Mouse (Mus musculus) cerebellum, postnatal 14 days (tissue): ENCODE data around the gene Fcgr1.
"Not testable (repeated sequence)": the region's sequence is repeated elsewhere in the genome, so short reads cannot be mapped to it uniquely, and the experiment has no call there.

Source experiments
- DNase-seq, 2 experiments: peaks; one replicate each; pipeline ENCODE4 v3.0.0; 2021; ENCODE audit warnings: mixed read lengths in 2 of 2

Gene Fcgr1

GRCm38 (mm10) chr3:96247356-96248140 lies 46.2 kb downstream of the Fcgr1 start:
- no peak for DNase-seq

- not testable (repeated sequence) for DNase-seq
Measured at GRCm38 (mm10) chr3:96246427-96246856, 47.3 kb downstream of the Fcgr1 start, which contains the start of gene Hist2h3c1. Gene Hist2h3c1 (plus strand): TSS chr3:96246685.

DNA sequence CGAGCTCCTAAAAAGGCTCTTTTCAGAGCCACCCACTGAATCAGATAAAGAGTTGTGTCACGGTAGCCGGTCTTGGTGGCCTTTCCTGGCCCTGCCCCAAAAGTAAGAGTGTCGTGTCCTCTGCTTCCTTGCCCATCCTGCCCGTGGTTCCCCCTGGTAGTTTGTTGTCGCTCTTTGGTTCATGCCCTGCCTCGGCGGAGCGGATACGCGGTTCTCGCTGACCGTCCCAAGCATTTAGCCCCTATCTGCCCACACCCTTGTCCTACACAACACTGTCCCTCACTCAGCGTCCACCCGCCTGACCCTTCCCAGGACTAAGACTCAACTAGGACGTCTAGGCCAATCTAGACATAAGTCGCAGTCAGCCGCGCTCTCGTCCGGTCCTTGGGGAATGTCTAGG lies 47.8 kb downstream of the Fcgr1 start:
- not testable (repeated sequence) for DNase-seq

GRCm38 (mm10) chr3:96245003-96245886 lies 48.5 kb downstream of the Fcgr1 start, which contains the start of gene Hist2h2aa1:
Gene Hist2h2aa1 (plus strand): TSS chr3:96245497.
- DNase-seq, result peak; percentile 88 to 90

DNA sequence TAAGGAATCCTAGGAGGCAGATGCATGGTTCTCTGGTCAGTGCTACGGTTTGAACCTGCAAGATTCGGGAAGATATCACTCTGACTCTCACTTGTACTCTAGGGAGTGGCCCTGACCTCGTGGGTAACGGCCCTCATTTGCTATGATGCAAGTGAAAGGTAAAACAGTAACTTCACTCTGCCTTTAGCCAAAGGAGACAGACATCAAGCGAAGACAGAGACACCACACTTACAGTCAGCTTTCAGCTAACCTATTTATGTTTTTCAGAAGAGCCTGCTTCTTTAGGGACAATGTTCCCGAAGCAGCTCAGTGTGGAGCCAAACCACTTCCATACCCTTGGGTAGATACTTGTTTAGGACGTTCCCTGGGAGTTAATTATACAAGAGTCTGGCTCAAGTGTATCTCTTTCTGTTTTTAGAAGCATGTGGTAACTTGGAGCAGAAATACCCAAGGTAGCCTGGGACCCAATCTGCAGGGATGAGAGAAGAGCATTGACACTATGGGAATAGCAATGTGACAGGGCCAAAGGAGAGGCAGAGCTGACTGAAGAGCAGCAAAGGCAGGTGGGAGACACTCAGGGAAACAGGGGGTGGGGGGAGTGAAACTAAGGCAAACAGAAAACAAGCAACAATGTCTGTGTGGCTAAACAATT lies 49.7 kb downstream of the Fcgr1 start:
- no peak for DNase-seq

DNA sequence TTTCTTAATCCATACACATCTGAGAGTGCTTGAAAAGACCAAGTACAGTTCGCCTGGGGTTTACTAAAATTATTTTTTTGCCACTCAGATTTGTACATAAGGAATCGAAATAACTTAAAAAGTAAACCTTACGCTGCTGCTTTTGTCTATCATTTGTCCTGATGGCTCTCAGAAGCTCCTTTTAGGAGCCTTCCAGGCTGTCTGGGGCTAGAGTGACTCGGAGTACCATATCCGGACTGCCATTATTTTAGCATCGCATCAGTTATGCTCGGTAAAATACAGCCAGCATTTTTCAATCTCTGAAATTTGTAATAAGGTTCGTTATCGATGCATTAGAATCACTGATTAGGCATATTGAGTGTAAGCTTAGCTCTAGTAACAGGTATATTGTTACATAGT lies 53.0 kb downstream of the Fcgr1 start:
- DNase-seq, result no peak

DNA sequence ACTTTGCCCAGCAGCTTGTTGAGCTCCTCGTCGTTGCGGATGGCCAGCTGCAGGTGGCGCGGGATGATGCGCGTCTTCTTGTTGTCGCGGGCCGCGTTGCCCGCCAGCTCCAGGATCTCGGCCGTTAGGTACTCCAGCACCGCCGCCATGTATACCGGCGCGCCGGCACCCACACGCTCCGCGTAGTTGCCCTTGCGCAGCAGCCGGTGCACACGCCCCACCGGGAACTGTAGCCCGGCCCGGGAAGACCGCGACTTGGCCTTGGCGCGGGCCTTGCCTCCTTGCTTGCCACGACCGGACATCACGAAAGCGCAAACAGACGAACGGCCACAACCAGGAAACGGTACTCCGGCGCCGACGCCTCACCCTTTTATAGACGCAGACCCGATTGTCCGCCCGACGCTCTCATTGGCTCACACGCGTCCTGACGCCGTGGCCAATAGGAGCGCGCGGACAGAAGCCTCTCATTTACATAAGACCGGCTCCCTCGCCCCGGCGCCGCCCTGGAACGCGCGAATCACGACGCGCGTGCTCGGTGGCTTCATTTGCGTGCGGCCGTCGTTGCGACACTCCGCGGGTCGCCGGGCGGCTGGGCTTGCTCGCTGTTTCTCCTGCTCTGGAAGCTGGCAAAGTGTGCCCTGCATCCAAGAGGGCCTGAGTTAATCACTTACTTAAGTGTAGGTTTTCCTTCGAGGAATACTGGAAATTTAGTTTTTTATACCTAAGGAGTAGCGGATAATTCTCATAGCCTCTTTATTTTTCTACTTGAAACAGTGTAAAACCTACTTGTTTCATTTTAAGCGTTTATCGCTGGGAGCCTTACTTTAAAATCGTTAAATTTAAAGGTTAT lies 53.6 kb downstream of the Fcgr1 start, which contains the start of gene Hist2h2aa2:
Gene Hist2h2aa2 (minus strand): TSS at position 328 of the 850 bp plus-strand sequence.
- DNase-seq, result peak; percentile 95 to 98

- DNase-seq, result peak; percentile 49 to 62
Measured at GRCm38 (mm10) chr3:96238954-96239793, 54.6 kb downstream of the Fcgr1 start, which contains the start of gene Hist2h3c2. Gene Hist2h3c2 (minus strand): TSS chr3:96239127.

GRCm38 (mm10) chr3:96237904-96238511 lies 55.8 kb downstream of the Fcgr1 start:
- no peak for DNase-seq

- DNase-seq, result no peak
Measured at GRCm38 (mm10) chr3:96237335-96237903, 56.4 kb downstream of the Fcgr1 start.

GRCm38 (mm10) chr3:96236834-96237334 lies 56.9 kb downstream of the Fcgr1 start:
- no peak for DNase-seq

DNA sequence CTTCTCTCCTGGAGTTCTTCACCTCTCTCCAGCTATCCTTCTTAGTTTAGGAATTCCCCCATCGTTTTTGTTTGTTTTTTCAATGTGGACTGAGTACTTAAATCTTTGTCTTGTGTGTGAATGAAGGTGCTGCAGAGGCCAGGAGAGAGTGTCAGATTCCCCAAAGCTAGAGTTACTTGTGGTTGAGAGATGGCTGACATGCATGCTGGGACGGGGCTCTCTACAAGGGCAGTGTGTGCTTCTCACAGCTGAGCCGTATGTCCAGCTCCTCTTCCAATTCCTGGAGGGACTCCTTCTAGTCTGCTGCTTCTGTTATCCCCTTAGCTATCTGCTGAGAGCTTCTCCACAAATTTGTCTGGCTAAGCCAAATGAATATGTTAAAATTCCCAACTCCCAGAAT lies 57.9 kb downstream of the Fcgr1 start:
- no peak for DNase-seq

DNA sequence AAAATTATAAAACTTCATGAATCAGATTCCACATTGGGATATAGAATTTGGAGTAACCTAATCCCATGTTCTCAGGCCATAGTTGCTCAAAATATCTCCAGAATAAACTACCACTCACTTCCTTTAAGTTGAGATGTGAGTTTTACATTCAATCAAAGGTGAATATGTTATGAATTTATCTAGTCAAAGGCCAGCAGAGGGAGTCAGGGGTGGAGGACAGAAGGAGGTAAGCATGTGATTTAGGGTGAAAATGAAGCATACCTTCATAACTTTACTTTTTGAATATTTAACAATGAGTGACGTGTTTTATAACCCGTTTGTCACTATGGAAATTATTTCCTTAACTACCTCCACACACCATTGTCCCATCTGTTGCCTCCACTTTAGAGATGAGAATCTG lies 58.9 kb downstream of the Fcgr1 start:
- DNase-seq, result no peak
